Mouse (Mus musculus) olfactory bulb, adult 2 months (tissue): ENCODE measurements at regions not wholly inside any gene's neighbourhood (a gene's known extent, or its start where the extent isn't known, plus 50 kb on each side); places are given as distances from the start of the nearest gene placed in this dataset.

Experiments used
- H3K27ac ChIP-seq: fragments of 200-500 bp; 2 replicates; pipeline ENCODE4 v1.5.1; 2012; ENCODE audit warnings: low read depth, low read length; ENCODE audit not compliant: insufficient read depth
- H3K4me1 ChIP-seq: fragments of 200-500 bp; 2 replicates; pipeline ENCODE4 v1.6.1; 2012; ENCODE audit warnings: low read length; ENCODE audit not compliant: control insufficient read depth, insufficient read depth
- H3K4me3 ChIP-seq: fragments of 200-500 bp; 2 replicates; pipeline ENCODE4 v1.5.1; 2012; ENCODE audit warnings: mild to moderate bottlenecking, low read depth, low read length, moderate library complexity; ENCODE audit not compliant: insufficient read depth
- CTCF ChIP-seq: fragments of 200-500 bp; IDR thresholded peaks from 2 replicates; pipeline ENCODE4 v1.5.1; 2012; ENCODE audit warnings: low read depth, mild to moderate bottlenecking, low read length, moderate library complexity; ENCODE audit not compliant: insufficient read depth
- POLR2A ChIP-seq: fragments of 200-500 bp; IDR thresholded peaks from 2 replicates; pipeline ENCODE4 v1.6.1; 2012; ENCODE audit warnings: mild to moderate bottlenecking, low read depth, low read length, moderate library complexity; ENCODE audit not compliant: insufficient read depth
- WGBS: fragments of 180-500 bp; shearing (Covaris S2); methylation state at CpG from one replicate; pipeline ENCODE4 v1.1.7; 2018; 5-methylcytosine and 5-hydroxymethylcytosine counted together

DNA sequence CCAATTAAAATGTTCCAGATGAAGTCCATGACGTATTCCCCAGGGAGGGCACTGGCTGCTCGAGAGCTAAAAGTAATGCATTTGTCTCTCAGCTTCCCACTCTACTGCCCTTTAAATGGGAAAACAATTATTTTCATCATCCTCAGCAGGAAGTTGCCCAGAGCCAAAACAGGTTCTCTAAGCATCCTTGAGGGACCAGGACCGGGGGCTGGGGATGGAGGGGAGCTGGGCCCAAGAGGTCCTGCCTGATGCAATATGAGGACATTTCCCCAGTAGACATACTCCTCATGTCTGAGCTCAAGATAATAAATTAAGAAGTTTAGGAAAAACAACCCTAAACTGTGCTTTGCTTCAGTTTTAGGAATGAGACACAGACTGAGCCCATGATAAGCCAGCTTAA is 270.5 kb upstream of the Jarid2 start:
- TF ChIP-seq CTCF (no peak), POLR2A (no peak)
- peaks cover 4% of the 10 kb centered on the region; the same call in 1 of the 2 replicates for H3K4me1 ChIP-seq
- H3K27ac ChIP-seq, result no peak overlapping the region
- no peak overlapping the region for H3K4me3 ChIP-seq
- 77% methylated on average over 3 of the region's 3 CpGs for WGBS

DNA sequence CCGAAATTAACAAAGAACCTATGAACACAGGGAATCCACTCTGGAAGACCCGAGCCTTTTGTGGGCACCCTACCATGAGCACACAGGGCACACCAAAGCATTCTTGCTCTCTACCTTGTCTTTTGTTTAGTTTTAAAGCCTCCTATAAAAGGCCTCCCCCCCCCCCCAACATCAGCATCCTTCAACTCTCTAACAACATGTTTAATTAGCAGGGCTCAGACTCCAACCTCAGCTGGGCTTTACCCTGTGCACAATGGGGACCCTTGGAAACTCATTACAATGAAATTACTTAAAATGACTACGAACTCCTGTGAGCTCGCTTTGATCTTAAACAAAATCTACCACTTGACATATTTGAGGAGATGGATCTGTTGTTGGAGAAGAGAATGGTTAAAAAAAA is 270.1 kb upstream of the Jarid2 start:
- H3K4me3 ChIP-seq, result no peak overlapping the region
- WGBS, result 63% methylated on average over 4 of the region's 4 CpGs
- TF ChIP-seq CTCF (no peak), POLR2A (no peak)

DNA sequence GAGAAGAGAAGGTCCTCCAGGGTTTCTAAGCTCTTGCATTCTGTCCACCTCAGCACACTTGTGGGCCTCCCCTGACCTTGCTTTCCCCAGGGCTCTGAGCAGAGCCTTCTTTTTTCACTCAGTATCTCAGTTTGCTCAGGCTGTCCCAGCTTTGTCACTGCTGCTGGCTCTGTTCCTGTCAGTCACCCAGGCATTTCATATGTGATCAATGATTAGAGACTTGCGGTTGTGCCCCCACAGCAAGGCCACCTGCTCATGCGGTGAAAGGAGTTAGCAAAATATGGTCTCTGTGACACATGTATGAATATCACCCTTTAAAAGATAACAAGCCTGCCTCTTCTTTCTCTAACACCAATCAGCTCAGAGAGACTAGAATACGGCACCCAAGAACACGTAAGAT is 265.6 kb upstream of the Jarid2 start:
- TF ChIP-seq CTCF (no peak), POLR2A (no peak)
- over 99% methylated on average over 4 of the region's 4 CpGs for WGBS
- no peak overlapping the region for H3K4me3 ChIP-seq
- H3K4me1 ChIP-seq, result no peaks in the 10 kb centered on the region
- H3K27ac ChIP-seq, result no peak overlapping the region

More for the DNA sequence above, 270.1 kb upstream of the Jarid2 start:
- H3K4me1 ChIP-seq, result peaks cover 2% of the 10 kb centered on the region; the same call in 1 of the 2 replicates
- no peak overlapping the region for H3K27ac ChIP-seq

DNA sequence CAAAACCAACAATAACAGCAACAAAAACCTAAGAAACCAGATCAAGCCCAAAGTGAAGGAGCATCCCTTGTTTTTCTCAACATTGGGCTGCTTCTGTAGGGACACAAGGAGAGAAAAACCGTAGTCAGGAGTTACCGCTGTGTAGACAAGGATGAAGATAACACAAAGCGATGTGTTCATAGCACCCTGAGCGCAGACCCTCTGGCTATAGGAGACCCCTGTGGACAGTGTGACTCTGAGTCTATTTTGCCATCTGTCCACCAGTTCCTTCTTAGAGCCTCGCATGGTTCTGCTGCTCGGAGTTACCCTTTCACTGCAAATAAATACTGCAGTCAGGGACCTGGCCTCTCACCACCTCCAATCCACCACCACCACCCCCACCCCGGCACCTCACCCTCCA is 263.7 kb upstream of the Jarid2 start:
- H3K4me3 ChIP-seq, result no peak overlapping the region
- TF ChIP-seq POLR2A (no peak), CTCF (no peak)
- H3K4me1 ChIP-seq, result no peaks in the 10 kb centered on the region
- H3K27ac ChIP-seq, result no peak overlapping the region
- 93% methylated on average over 7 of the region's 7 CpGs for WGBS

DNA sequence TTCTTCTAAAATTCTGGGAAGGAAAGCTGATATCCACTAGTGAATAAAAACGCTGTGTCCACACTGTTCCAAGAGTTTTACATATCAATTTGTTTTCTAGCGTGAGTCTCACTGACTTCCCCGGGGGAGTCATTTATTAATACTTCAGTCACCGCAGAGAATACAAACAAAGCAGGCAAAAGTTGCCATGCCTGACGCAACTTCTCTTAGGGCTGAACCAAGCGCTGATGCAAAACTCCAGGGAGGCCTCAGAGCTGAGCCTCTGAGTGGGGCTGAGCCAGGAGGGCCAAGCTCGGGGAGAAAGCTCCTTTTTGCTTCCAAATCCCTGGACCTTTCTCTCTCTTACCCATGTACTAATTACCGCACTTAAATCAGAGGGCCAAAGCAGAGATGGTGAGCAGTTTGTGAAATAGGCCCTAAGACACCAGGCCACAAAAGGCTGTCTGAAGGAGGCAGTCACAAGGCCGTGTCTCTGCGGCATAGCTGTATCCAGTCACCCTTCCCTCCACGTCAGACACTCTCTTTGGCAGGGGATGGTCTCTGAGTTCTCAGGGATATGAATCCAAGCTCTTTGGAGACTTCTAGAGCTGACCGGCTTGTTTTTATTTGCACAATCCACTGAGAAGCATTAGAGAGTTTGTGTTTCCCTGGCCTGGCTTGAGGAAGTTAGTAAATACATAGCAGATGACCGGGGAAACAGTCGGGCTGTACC is 260.2 kb upstream of the Jarid2 start:
- 79% methylated on average over 14 of the region's 14 CpGs for WGBS
- Histone ChIP-seq H3K4me1 (no peaks in the 10 kb centered on the region), H3K4me3 (no peak overlapping the region), H3K27ac (no peak overlapping the region)
- TF ChIP-seq CTCF (no peak), POLR2A (no peak)

DNA sequence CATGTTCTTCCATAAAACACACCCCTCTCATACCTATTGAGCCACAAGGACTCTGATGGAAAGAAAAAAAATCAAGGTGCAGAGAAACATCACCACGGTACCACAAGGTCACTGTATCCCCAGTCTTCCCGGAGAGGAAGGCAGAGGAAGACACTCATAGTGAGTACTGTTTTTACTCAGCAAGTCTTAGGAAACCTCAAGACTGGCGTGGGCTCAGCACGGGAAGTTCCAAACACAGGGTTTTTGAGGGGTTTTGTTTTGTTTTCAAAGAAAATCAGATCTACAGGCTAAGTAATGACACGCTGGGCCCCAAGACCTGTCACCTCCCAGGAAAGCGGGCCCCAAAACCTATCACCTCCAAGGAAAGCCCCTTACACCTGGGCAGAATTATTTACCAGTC is 259.6 kb upstream of the Jarid2 start:
- no peak overlapping the region for H3K4me3 ChIP-seq
- TF ChIP-seq CTCF (no peak), POLR2A (no peak)
- WGBS, result 95% methylated on average over 6 of the region's 6 CpGs
- no peak overlapping the region for H3K27ac ChIP-seq
- H3K4me1 ChIP-seq, result no peaks in the 10 kb centered on the region

DNA sequence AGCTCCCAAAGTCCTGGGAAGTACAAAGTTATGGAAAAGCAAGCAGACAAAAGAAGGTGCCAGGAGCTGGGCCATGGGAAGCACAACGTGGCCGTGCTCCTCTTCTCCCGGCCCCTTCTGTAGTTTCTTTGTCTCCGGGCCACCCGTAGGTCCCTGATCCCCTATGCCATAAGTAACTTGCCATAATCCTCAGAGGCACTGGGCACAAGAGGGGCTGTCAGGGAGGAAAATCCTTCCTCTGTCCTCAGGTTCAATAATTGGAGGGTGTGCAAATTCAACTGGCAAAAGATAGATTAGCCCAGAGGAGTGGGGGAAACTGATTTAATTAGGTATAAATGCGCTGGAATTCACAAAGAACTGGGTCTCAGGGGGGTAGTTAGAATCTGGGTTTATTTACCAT is 256.1 kb upstream of the Jarid2 start:
- 61% methylated on average over 6 of the region's 6 CpGs for WGBS
- Histone ChIP-seq H3K27ac (no peak overlapping the region), H3K4me3 (no peak overlapping the region), H3K4me1 (no peaks in the 10 kb centered on the region)
- no peak for TF ChIP-seq CTCF
- no peak for TF ChIP-seq POLR2A

DNA sequence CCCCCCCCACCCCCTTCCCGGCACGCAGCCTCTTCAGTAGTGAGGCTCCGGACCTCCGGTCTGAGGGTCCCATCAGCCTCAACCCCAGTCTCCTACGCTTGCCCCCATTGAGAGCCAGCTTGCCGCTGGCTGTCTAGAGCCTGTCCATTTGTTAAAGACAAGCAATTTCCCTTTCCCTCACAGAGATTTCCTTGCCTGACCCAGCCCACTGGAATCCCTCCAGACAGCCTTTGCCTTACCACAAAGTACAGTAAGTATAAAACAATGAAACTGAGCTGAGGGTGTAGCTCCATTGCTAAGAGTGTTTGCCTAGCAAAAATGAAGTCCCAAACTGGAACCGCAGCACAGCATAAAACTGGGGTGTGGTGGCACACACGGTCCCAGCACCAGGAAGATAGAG is 252.4 kb upstream of the Jarid2 start:
- 50% methylated on average over 8 of the region's 8 CpGs for WGBS
- H3K4me1 ChIP-seq, result peaks cover 3% of the 10 kb centered on the region
- H3K4me3 ChIP-seq, result no peak overlapping the region
- no peak overlapping the region for H3K27ac ChIP-seq
- no peak for TF ChIP-seq POLR2A
- TF ChIP-seq CTCF, result no peak

DNA sequence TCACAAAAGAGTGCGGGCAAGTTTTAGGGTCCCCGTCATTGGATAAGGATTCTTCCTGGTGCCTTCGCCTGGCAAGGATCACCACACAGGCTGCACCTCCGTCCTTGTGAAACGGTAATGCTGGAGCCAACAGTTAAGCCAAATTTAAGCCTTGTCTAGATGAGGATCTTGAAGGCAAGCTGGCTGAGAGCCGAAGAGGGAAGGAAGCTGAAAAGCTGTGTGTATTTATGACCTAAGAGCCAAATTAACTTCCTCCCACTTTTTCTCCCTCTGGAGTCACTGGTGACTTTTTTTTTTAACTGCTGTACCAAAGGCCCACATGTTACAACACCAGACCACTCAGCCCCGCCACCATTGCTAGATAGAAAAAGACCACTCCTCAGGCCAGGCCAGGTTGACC is 249.1 kb upstream of the Jarid2 start:
- WGBS, result 68% methylated on average over 7 of the region's 7 CpGs
- no peak for TF ChIP-seq CTCF
- no peak for TF ChIP-seq POLR2A
- Histone ChIP-seq H3K27ac (no peak overlapping the region), H3K4me3 (no peak overlapping the region), H3K4me1 (peaks cover 13% of the 10 kb centered on the region)

DNA sequence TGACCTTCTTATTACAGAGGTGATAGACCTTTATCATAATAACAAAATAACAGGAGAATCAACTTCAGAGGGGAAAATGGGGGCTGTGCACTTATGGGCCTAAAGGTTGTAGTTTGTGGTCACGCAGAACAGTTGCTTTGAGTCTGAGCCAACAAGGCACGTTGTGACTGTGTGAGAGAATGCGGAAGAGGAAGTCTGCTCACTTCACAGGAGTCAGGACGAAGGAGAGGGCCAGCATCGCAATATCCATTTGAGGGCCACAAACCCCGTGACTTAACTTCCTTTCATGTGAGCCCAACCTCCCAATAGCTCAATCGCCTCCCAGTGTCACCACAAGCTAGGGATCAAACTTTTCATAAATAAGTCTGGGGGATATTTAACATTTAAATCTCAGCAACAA is 246.6 kb upstream of the Jarid2 start:
- WGBS, result 93% methylated on average over 7 of the region's 7 CpGs
- peaks cover 16% of the 10 kb centered on the region for H3K4me1 ChIP-seq
- TF ChIP-seq CTCF, result no peak
- TF ChIP-seq POLR2A, result no peak
- no peak overlapping the region for H3K27ac ChIP-seq
- H3K4me3 ChIP-seq, result no peak overlapping the region
